9 mouse cellular contexts compared by ENCODE assay signal in genomic region chr2:158546751-158547150, GRCm38 (mm10). TPM values are rescaled to one million over a fixed set of nuclear protein-coding genes. Genes with fewer than 3 reads are reported as not detected.
DNase-seq lines count a peak whose midpoint lies in the region; ATAC-seq and TF ChIP-seq lines count a peak whose summit lies in the region.
"Had no signal": no experiment of that assay in that cellular context is flagged by ENCODE, and none has a peak within 500 bp of the region (broad histone marks: within the 10 kb centered on the region; RNA-seq: fewer than 3 reads in every experiment).

No protein-coding gene starts in this region.

- peaks cover 29% of the 10 kb centered on the region for H3K27me3 ChIP-seq in C2C12 (ENCODE audit: control insufficient read depth, insufficient read depth, insufficient read length)
- H3K27me3 ChIP-seq in embryonic facial prominence, embryonic 13.5 days = peaks cover 24% of the 10 kb centered on the region
- peaks cover 36% of the 10 kb centered on the region for H3K27me3 ChIP-seq in limb, embryonic 13.5 days
- no peaks in the 10 kb centered on the region for H3K27me3 ChIP-seq in splenic B cell, adult 2 months (ENCODE audit: control insufficient read depth, insufficient read depth, low read length, poor library complexity, severe bottlenecking)

- H3K9ac ChIP-seq in embryonic facial prominence, embryonic 13.5 days = peak overlapping the region; percentile 46
- H3K9ac ChIP-seq in limb, embryonic 13.5 days = peak overlapping the region; percentile 45; the same call in 1 of the 2 replicates

- 3% methylated on average over 17 of the region's 17 CpGs for WGBS in embryonic facial prominence, embryonic 13.5 days
- 4% methylated on average over 17 of the region's 17 CpGs for WGBS in limb, embryonic 13.5 days

- no peaks in the 10 kb centered on the region for H3K9me3 ChIP-seq in embryonic facial prominence, embryonic 13.5 days
- H3K9me3 ChIP-seq in limb, embryonic 13.5 days = no peaks in the 10 kb centered on the region

- H3K79me2 ChIP-seq in C2C12 (ENCODE audit: control insufficient read depth, insufficient read depth) = no peaks in the 10 kb centered on the region

- H3K4me2 ChIP-seq in embryonic facial prominence, embryonic 13.5 days = peak overlapping the region; percentile 46
- H3K4me2 ChIP-seq in limb, embryonic 13.5 days (replicated peaks) = peak overlapping the region; percentile 38

- H3K79me3 ChIP-seq in C2C12 (ENCODE audit: low read depth) = no peaks in the 10 kb centered on the region

- no peak for ATAC-seq in embryonic facial prominence, embryonic 13.5 days (ENCODE audit: insufficient number of reproducible peaks, insufficient read depth, low FRiP score, low TSS enrichment, low read depth)
- peak; percentile 44; the same call in 1 of the 2 replicates for ATAC-seq in limb, embryonic 13.5 days (ENCODE audit: low FRiP score, low read depth)
- 0 out of 2 replicates have a peak, but pooled peaks have one; percentile 34 for ATAC-seq in monocyte, adult 5-6 weeks (replicated peaks; ENCODE audit: insufficient number of reproducible peaks, low FRiP score, low TSS enrichment, poor library complexity, severe bottlenecking)

- H3K4me3 ChIP-seq in C2C12 (ENCODE audit: insufficient read depth, poor library complexity, severe bottlenecking) = no peak overlapping the region
- H3K4me3 ChIP-seq in embryonic facial prominence, embryonic 13.5 days = no peak overlapping the region
- H3K4me3 ChIP-seq in limb, embryonic 13.5 days = no peak overlapping the region
- H3K4me3 ChIP-seq: erythroblast, embryonic 14.5 days had no signal

- peak; percentile 81 for TF ChIP-seq CTCF in C2C12 (IDR thresholded peaks at IDR 0.05; ENCODE audit: control insufficient read depth, insufficient read depth, insufficient read length)

- H3K27ac ChIP-seq in embryonic facial prominence, embryonic 13.5 days = no peak overlapping the region
- no peak overlapping the region for H3K27ac ChIP-seq in limb, embryonic 13.5 days

- DNase-seq in adrenal gland, postnatal 25 days = peak; percentile 75
- peak; percentile 20 to 24 for DNase-seq in heart, adult 9 months (ENCODE audit: low spot score in 2 of 2)
- peak; percentile 35 to 74 for DNase-seq in kidney, adult 8-10 months
- peak; percentile 76 for DNase-seq in splenic B cell, adult 2 months (ENCODE audit: low read depth, low spot score)

- no peaks in the 10 kb centered on the region for H3K36me3 ChIP-seq in C2C12 (ENCODE audit: control insufficient read depth, insufficient read depth)
- no peaks in the 10 kb centered on the region for H3K36me3 ChIP-seq in embryonic facial prominence, embryonic 13.5 days
- no peaks in the 10 kb centered on the region for H3K36me3 ChIP-seq in limb, embryonic 13.5 days
- no peaks in the 10 kb centered on the region for H3K36me3 ChIP-seq in splenic B cell, adult 2 months (ENCODE audit: control insufficient read depth, insufficient read depth, low read length, poor library complexity, severe bottlenecking)

- peaks cover 6% of the 10 kb centered on the region for H3K4me1 ChIP-seq in embryonic facial prominence, embryonic 13.5 days
- H3K4me1 ChIP-seq in limb, embryonic 13.5 days = no peaks in the 10 kb centered on the region

- H3ac ChIP-seq in C2C12 (ENCODE audit: control insufficient read depth, insufficient read length, low read depth) = no peak overlapping the region

TF ChIP-seq in C2C12, 6 proteins besides CTCF, POLR2A, EP300 and RAD21:
- no peak for TF ChIP-seq MYOD1 (IDR thresholded peaks at IDR 0.05; ENCODE audit: control insufficient read depth, insufficient read length, low read depth)
- TF ChIP-seq CEBPB (IDR thresholded peaks at IDR 0.05; ENCODE audit: low read depth) = no peak
- no peak for TF ChIP-seq FOSL1 (IDR thresholded peaks at IDR 0.05; ENCODE audit: insufficient read depth, low read length, poor library complexity, severe bottlenecking)
- no peak for TF ChIP-seq USF1 (IDR thresholded peaks at IDR 0.05; ENCODE audit: low read depth)
- TF ChIP-seq MAX (IDR thresholded peaks at IDR 0.05) = no peak
- no peak for TF ChIP-seq MYOG (IDR thresholded peaks at IDR 0.05; ENCODE audit: control insufficient read depth, extremely low read depth, insufficient read length)

RNA-seq across cellular contexts. Expression of gene Arhgap40, which starts 34.2 kb away (rescaled TPM):
- not detected for polyA plus RNA-seq in C2C12 (2012; fragmentation: generic; extraction: Trizol)
- not detected in 2 replicates for total RNA-seq in adrenal gland, postnatal 25 days (2021)
- polyA plus RNA-seq in embryonic facial prominence, embryonic 13.5 days (2015; fragmentation: Nextera tagmentation; extraction: Ambion mirVana) = 1.3 TPM in 2 replicates
- 0.84 and 1.1 TPM in 2 replicates for polyA plus RNA-seq in limb, embryonic 13.5 days (2015; fragmentation: Nextera tagmentation; extraction: Ambion mirVana)
- total RNA-seq in monocyte, adult 5-6 weeks (2017) = not detected in 3 replicates
- polyA plus RNA-seq: erythroblast, embryonic 14.5 days had no signal

RNA-seq across cellular contexts. Expression of gene Adig, which starts 44.3 kb away (rescaled TPM):
- 0.06 TPM for polyA plus RNA-seq in C2C12 (2012; fragmentation: generic; extraction: Trizol)
- 43.7 and 44.2 TPM in 2 replicates for total RNA-seq in adrenal gland, postnatal 25 days (2021)
- polyA plus RNA-seq in embryonic facial prominence, embryonic 13.5 days (2015; fragmentation: Nextera tagmentation; extraction: Ambion mirVana) = not detected in 2 replicates
- polyA plus RNA-seq in limb, embryonic 13.5 days (2015; fragmentation: Nextera tagmentation; extraction: Ambion mirVana) = 0.36 and 0.47 TPM in 2 replicates
- total RNA-seq in monocyte, adult 5-6 weeks (2017) = not detected in 3 replicates
- polyA plus RNA-seq: erythroblast, embryonic 14.5 days had no signal

Comparison
In these comparisons a context has a peak if more than half of its experiments do, and no peak if none do; other contexts are left out.
1. DNase-seq: peak in every context shown above with its lines; median percentile 76 in splenic B cell, adult 2 months; 75 in adrenal gland, postnatal 25 days; 54 in kidney, adult 8-10 months; 22 in heart, adult 9 months.